In the genomic region with DNA sequence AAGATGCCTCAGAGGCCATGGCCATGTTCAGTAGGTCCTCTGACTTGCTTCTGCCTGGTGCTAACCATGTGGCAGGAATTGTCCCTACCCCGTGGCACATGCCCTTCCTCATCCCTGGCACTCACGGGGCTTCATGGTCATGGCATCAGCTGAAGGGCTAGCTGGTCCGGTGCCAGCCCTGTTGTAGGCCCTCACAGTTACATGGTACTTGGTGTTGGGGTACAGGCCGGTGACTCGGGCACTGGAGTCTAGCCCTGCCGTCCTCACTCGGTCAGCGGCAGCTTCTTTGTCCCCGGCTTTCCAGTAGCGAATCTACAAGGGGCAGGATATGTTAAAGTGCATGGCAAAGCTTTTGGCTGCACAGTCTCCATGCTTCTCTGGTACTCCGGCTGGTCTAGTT, we compare ENCODE assay signal across 18 mouse cellular contexts. TPM values are rescaled to one million over a fixed set of nuclear protein-coding genes. Genes with fewer than 3 reads are reported as not detected.
"Had no signal": no experiment of that assay in that cellular context is flagged by ENCODE, and none has a peak within 500 bp of the region (broad histone marks: within the 10 kb centered on the region; RNA-seq: fewer than 3 reads in every experiment).

No protein-coding gene starts in this region.

- H3K27ac ChIP-seq: left cerebral cortex, adult 2 months; liver, embryonic 13.5 days; macrophage; midbrain, embryonic 12.5 days; midbrain, embryonic 15.5 days; neural tube, embryonic 12.5 days; neural tube, embryonic 15.5 days had no signal

- H3K27me3 ChIP-seq: liver, embryonic 13.5 days; midbrain, embryonic 12.5 days; midbrain, embryonic 15.5 days; neural tube, embryonic 12.5 days; neural tube, embryonic 15.5 days had no signal

- H3K4me3 ChIP-seq: left cerebral cortex, adult 2 months; liver, embryonic 13.5 days; midbrain, embryonic 12.5 days; midbrain, embryonic 15.5 days; neural tube, embryonic 12.5 days; neural tube, embryonic 15.5 days had no signal

- ATAC-seq: midbrain, embryonic 15.5 days had no signal

- H3K4me1 ChIP-seq: liver, embryonic 13.5 days; neural tube, embryonic 12.5 days had no signal

- H3K4me2 ChIP-seq: liver, embryonic 13.5 days; midbrain, embryonic 12.5 days; midbrain, embryonic 15.5 days; neural tube, embryonic 12.5 days; neural tube, embryonic 15.5 days had no signal

- H3K9me3 ChIP-seq: liver, embryonic 13.5 days; midbrain, embryonic 12.5 days; midbrain, embryonic 15.5 days; neural tube, embryonic 12.5 days; neural tube, embryonic 15.5 days had no signal

- DNase-seq: kidney, adult 9 months; kidney, postnatal 25 days; layer of hippocampus, postnatal 36 days; liver, embryonic 13.5 days; lung, adult 2 months; lung, postnatal 14 days; right cerebral cortex, adult 18-20 months; thymus, adult 18-20 months; thymus, postnatal 4 days had no signal

- H3K36me3 ChIP-seq: liver, embryonic 13.5 days had no signal

- H3K9ac ChIP-seq: liver, embryonic 13.5 days; midbrain, embryonic 12.5 days; midbrain, embryonic 15.5 days; neural tube, embryonic 12.5 days; neural tube, embryonic 15.5 days had no signal

RNA-seq across cellular contexts. Expression of a gene that starts 26.3 kb away (rescaled TPM):
- total RNA-seq: megakaryocyte, adult 5-6 weeks had no signal
- polyA plus RNA-seq: macrophage; spleen, adult 2 months; testis, adult 2 months had no signal
